Mouse (Mus musculus) heart, adult 2 months (tissue): ENCODE measurements around the gene Sema5b.

Experiments
- CTCF ChIP-seq: fragments of 200-600 bp; IDR thresholded peaks from 2 replicates; pipeline ENCODE4 v1.8.1; 2022; ENCODE audit warnings: antibody characterized with exemption, mild to moderate bottlenecking, moderate library complexity
- POLR2A ChIP-seq: fragments of 200-500 bp; IDR thresholded peaks from 2 replicates; pipeline ENCODE4 v1.6.1; 2011; ENCODE audit warnings: mild to moderate bottlenecking, low read depth, low read length, control low read depth; ENCODE audit not compliant: insufficient read depth

DNA sequence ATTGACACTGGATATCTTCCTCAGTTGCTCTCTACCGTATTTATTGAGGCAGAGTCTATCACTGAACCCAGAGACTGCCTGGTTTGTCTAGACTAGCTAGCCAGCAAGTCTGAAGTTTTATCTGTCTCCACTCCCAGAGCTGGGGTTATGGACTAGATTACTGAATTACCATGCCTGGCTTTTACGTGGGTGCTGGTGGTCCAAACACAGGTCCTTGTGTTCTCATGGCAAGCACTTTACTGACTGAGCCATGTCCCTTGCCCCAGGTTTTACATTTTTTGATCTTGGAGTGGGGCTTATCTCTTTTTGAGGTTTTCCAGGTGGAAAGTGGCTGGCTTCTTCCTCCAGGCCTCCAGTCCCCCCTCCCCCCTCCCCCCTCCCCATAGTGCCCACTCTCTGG is 28.4 kb downstream of the Sema5b start:
- TF ChIP-seq CTCF (no peak), POLR2A (no peak)
